Mouse (Mus musculus) urinary bladder, postnatal 25 days (tissue): ENCODE data around the gene Msi2.

Experiments used
- DNase-seq: peaks from one replicate; pipeline ENCODE4 v3.0.0; 2022; ENCODE audit warnings: low spot score

The Msi2 gene

GRCm38 (mm10) chr11:88713479-88713878, 4.8 kb downstream of the Msi2 start:
- DNase-seq, result no peak

GRCm38 (mm10) chr11:88709876-88710614, 8.3 kb downstream of the Msi2 start:
- DNase-seq, result no peak

GRCm38 (mm10) chr11:88707228-88707775, 11.0 kb downstream of the Msi2 start:
- DNase-seq, result no peak

GRCm38 (mm10) chr11:88704688-88705087, 13.6 kb downstream of the Msi2 start:
- DNase-seq, result no peak

- DNase-seq, result no peak
Observed at GRCm38 (mm10) chr11:88703220-88703619, 15.1 kb downstream of the Msi2 start.

- DNase-seq, result no peak
Observed at GRCm38 (mm10) chr11:88701976-88702659, 16.2 kb downstream of the Msi2 start.

GRCm38 (mm10) chr11:88701020-88701419, 17.3 kb downstream of the Msi2 start:
- DNase-seq, result no peak

- DNase-seq, result no peak
Observed at GRCm38 (mm10) chr11:88700202-88700711, 18.1 kb downstream of the Msi2 start.

- no peak for DNase-seq
Observed at GRCm38 (mm10) chr11:88693905-88694893, 24.1 kb downstream of the Msi2 start.

GRCm38 (mm10) chr11:88693002-88693769, 25.1 kb downstream of the Msi2 start:
- no peak for DNase-seq

GRCm38 (mm10) chr11:88692374-88692773, 25.9 kb downstream of the Msi2 start:
- no peak for DNase-seq

- no peak for DNase-seq
Observed at GRCm38 (mm10) chr11:88690556-88691287, 27.6 kb downstream of the Msi2 start.

- DNase-seq, result no peak
Observed at GRCm38 (mm10) chr11:88689831-88690459, 28.4 kb downstream of the Msi2 start.

GRCm38 (mm10) chr11:88688644-88689043, 29.7 kb downstream of the Msi2 start:
- no peak for DNase-seq

GRCm38 (mm10) chr11:88687711-88688110, 30.6 kb downstream of the Msi2 start:
- no peak for DNase-seq

- no peak for DNase-seq
Observed at GRCm38 (mm10) chr11:88687010-88687409, 31.3 kb downstream of the Msi2 start.

GRCm38 (mm10) chr11:88686061-88686460, 32.3 kb downstream of the Msi2 start:
- peak; percentile 54 for DNase-seq

GRCm38 (mm10) chr11:88683026-88683770, 35.1 kb downstream of the Msi2 start:
- no peak for DNase-seq

- no peak for DNase-seq
Observed at GRCm38 (mm10) chr11:88677350-88677749, 41.0 kb downstream of the Msi2 start.
